Mouse (Mus musculus) ES-E14 (cell line): ENCODE measurements at regions not wholly inside any gene's neighbourhood (a gene's known extent, or its start where the extent isn't known, plus 50 kb on each side); places are given as distances from the start of the nearest gene placed in this dataset.

Source experiments
- DNase-seq: peaks from one replicate; pipeline ENCODE4 v3.0.0-alpha.2; 2013; ENCODE audit warnings: low read depth, low spot score
- H3K27ac ChIP-seq: 2 replicates; pipeline ENCODE4 v1.5.1; 2012; ENCODE audit warnings: low read depth, mild to moderate bottlenecking, low read length, moderate library complexity, mixed read lengths; ENCODE audit not compliant: poor library complexity, insufficient read depth, severe bottlenecking
- H3K36me3 ChIP-seq: 2 replicates; pipeline ENCODE4 v1.6.1; 2012; ENCODE audit warnings: mild to moderate bottlenecking, low read length, moderate library complexity, mixed read lengths; ENCODE audit not compliant: control insufficient read depth, poor library complexity, insufficient read depth, severe bottlenecking
- H3K4me1 ChIP-seq, 2 experiments: fragments of 150-350 bp in 1 of 2; sonication (generic) in 1 of 2; 2 replicates each; pipeline ENCODE4 v1.6.1; 2012; ENCODE audit warnings: low read length in 2 of 2, mild to moderate bottlenecking in 1 of 2, mixed read lengths in 1 of 2; ENCODE audit not compliant: control insufficient read depth in 2 of 2, insufficient read depth in 2 of 2, poor library complexity in 1 of 2
- H3K4me3 ChIP-seq, 2 experiments: fragments of 150-350 bp in 1 of 2; sonication (generic) in 1 of 2; 2 replicates each; pipeline ENCODE4 v1.5.1; 2012; ENCODE audit warnings: low read length in 2 of 2, low read depth in 1 of 2, mild to moderate bottlenecking in 1 of 2, mixed read lengths in 1 of 2; ENCODE audit not compliant: insufficient read depth in 1 of 2, poor library complexity in 1 of 2, severe bottlenecking in 1 of 2
- H3K9ac ChIP-seq: 2 replicates; pipeline ENCODE4 v1.6.1; 2012; ENCODE audit warnings: low read depth, mild to moderate bottlenecking, low read length, mixed read lengths; ENCODE audit not compliant: poor library complexity, insufficient read depth, severe bottlenecking
- H3K9me3 ChIP-seq: fragments of 150-350 bp; sonication (generic); 2 replicates; pipeline ENCODE4 v1.6.1; 2012; ENCODE audit warnings: low read depth, mild to moderate bottlenecking, low read length; ENCODE audit not compliant: control insufficient read depth, insufficient read depth
- CHD2 ChIP-seq: IDR thresholded peaks from 2 replicates; pipeline ENCODE4 v1.6.1; 2014; ENCODE audit warnings: mild to moderate bottlenecking, low read depth, low read length, inconsistent platforms
- HCFC1 ChIP-seq: IDR thresholded peaks from 2 replicates; pipeline ENCODE4 v1.6.1; 2012; ENCODE audit warnings: low read length, inconsistent platforms, borderline replicate concordance; ENCODE audit not compliant: insufficient read depth
- MAFK ChIP-seq: IDR thresholded peaks from 2 replicates; pipeline ENCODE4 v1.6.1; 2014; ENCODE audit warnings: mild to moderate bottlenecking, low read depth, low read length, inconsistent platforms; ENCODE audit not compliant: insufficient read depth
- ZC3H11A ChIP-seq: IDR thresholded peaks from 2 replicates; pipeline ENCODE4 v1.6.1; 2012; ENCODE audit warnings: low read depth, mild to moderate bottlenecking, inconsistent platforms, low read length, borderline replicate concordance
- ZNF384 ChIP-seq: IDR thresholded peaks from 2 replicates; pipeline ENCODE4 v1.6.1; 2012; ENCODE audit warnings: low read depth, low read length, inconsistent platforms
- in situ Hi-C, 2 experiments: fragments of 600-800 bp; cut with MboI; formaldehyde crosslinking; loops; one replicate each; pipeline ENCODE4 v1.15.1; 2025; ENCODE audit warnings: low sequenced_read_pairs in 2 of 2, inconsistent platforms in 1 of 2; ENCODE audit not compliant: unreplicated experiment in 2 of 2

GRCm38 (mm10) chr14:98596252-98596651 is 397.9 kb downstream of the Rpl36a-ps1 start:
- DNase-seq = no peak
- Histone ChIP-seq H3K36me3 (no peaks in the 10 kb centered on the region), H3K4me3 (no peak overlapping the region), H3K9ac (no peak overlapping the region), H3K9me3 (no peaks in the 10 kb centered on the region), H3K4me1 (no peaks in the 10 kb centered on the region), H3K27ac (no peak overlapping the region)
- in situ Hi-C loops = no loop called here
- TF ChIP-seq HCFC1 (no peak), ZNF384 (no peak), MAFK (no peak), ZC3H11A (no peak), CHD2 (no peak)

DNA sequence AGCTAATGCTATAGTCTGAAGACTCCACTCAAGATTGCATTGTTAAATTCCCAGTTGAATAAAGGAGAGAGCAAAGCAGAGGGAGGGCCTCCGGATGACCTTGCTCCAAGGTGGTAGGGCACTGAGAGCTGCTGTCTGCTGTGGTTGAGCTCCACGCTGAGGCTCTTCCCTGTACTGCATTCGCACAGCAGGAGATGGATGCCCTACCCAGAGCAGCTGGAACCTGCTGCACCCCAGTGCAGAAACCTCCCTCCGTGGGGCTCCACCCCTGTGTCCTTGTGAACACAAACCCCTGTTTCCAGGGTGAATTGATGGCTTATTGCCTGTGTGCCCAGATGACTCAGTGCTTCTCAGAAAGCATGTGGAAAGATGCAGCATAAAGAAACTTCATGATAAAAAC is 404.3 kb downstream of the Rpl36a-ps1 start:
- H3K27ac ChIP-seq = no peak overlapping the region
- H3K4me3 ChIP-seq = no peak overlapping the region
- DNase-seq = peak; percentile 53
- H3K9ac ChIP-seq = no peak overlapping the region
- TF ChIP-seq CHD2 (no peak), ZNF384 (no peak), ZC3H11A (peak; percentile 80), MAFK (0 out of 2 replicates have a peak, but pooled peaks have one; percentile 11)
- H3K36me3 ChIP-seq = no peaks in the 10 kb centered on the region
- H3K4me1 ChIP-seq = no peaks in the 10 kb centered on the region; a peak in 1 of 4 replicates
- in situ Hi-C loops = no loop called here
- H3K9me3 ChIP-seq = no peaks in the 10 kb centered on the region

- Histone ChIP-seq H3K36me3 (no peaks in the 10 kb centered on the region), H3K4me3 (no peak overlapping the region), H3K27ac (no peak overlapping the region), H3K4me1 (no peaks in the 10 kb centered on the region), H3K9me3 (no peaks in the 10 kb centered on the region), H3K9ac (no peak overlapping the region)
- no peak for DNase-seq
- TF ChIP-seq CHD2 (no peak), HCFC1 (no peak)
- in situ Hi-C loops = no loop called here
Measured at GRCm38 (mm10) chr14:98571644-98572043, 402.1 kb upstream of the Dach1 start.

DNA sequence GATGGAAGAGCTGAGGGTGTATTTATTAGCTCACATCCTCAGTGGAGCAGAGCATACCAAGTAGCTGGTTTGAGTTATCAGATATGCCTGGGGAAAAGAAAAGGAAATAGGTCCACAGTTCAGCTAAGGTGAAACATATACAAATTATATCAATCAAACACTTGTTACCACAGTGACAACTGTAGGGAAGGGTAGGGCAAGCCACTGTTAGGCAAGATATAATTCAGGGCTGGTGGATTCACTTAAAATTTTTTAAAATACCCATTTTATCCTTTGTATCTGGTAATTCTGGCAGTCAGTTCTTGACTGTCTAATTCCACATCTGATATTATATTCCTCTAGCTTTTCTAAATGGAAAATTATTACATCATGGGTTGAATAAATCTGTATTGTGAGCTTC is 392.4 kb upstream of the Dach1 start:
- no peak overlapping the region for H3K4me3 ChIP-seq
- H3K36me3 ChIP-seq = no peaks in the 10 kb centered on the region
- no peak overlapping the region for H3K27ac ChIP-seq
- H3K9me3 ChIP-seq = no peaks in the 10 kb centered on the region
- in situ Hi-C loops = no loop called here
- no peak for TF ChIP-seq ZNF384
- no peak for TF ChIP-seq MAFK
- no peak for TF ChIP-seq CHD2
- TF ChIP-seq ZC3H11A = no peak
- TF ChIP-seq HCFC1 = no peak
- no peak for DNase-seq
- no peak overlapping the region for H3K9ac ChIP-seq
- no peaks in the 10 kb centered on the region for H3K4me1 ChIP-seq

- in situ Hi-C loops = no loop called here
- no peak for TF ChIP-seq ZNF384
- no peak for TF ChIP-seq MAFK
- TF ChIP-seq ZC3H11A = no peak
- TF ChIP-seq HCFC1 = no peak
- no peak for TF ChIP-seq CHD2
- DNase-seq = no peak
Measured at GRCm38 (mm10) chr14:98539792-98540191, 370.2 kb upstream of the Dach1 start.

More at GRCm38 (mm10) chr14:98539792-98540191, 370.2 kb upstream of the Dach1 start:
- H3K27ac ChIP-seq = no peak overlapping the region
- no peaks in the 10 kb centered on the region for H3K4me1 ChIP-seq
- no peaks in the 10 kb centered on the region for H3K9me3 ChIP-seq
- no peak overlapping the region for H3K4me3 ChIP-seq
- no peaks in the 10 kb centered on the region for H3K36me3 ChIP-seq
- no peak overlapping the region for H3K9ac ChIP-seq
